Mouse (Mus musculus): Measurements from ENCODE around the gene Ahcy.
A peak's percentile ranks its signal among the peaks of the same experiment; 100 is the strongest.
"Not testable (repeated sequence)": the region's sequence is repeated elsewhere in the genome, so short reads cannot be mapped to it uniquely, and the experiment has no call there.

The Ahcy gene

DNA sequence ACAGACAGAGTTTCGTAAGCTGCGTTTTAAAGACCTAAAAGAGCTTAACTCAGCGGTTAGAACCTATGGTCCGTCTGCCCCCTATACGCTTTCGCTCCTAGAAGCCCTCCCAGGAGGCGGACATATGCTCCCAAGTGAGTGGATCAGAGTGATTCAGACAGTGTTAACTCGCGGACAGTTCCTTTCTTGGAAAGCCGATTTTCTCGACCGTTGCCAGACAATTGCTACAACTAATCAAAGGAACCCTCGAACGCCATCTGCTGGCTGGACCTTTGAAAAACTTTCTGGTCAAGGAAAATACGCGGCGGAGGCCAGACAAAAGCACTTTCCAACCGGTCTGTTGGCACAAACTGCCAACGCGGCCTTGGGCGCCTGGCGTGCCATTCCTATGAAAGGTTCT lies 54.6 kb downstream of the Ahcy start:
- peak; percentile 80 to 88 for DNase-seq (ENCODE audit: low spot score in 2 of 2)

DNA sequence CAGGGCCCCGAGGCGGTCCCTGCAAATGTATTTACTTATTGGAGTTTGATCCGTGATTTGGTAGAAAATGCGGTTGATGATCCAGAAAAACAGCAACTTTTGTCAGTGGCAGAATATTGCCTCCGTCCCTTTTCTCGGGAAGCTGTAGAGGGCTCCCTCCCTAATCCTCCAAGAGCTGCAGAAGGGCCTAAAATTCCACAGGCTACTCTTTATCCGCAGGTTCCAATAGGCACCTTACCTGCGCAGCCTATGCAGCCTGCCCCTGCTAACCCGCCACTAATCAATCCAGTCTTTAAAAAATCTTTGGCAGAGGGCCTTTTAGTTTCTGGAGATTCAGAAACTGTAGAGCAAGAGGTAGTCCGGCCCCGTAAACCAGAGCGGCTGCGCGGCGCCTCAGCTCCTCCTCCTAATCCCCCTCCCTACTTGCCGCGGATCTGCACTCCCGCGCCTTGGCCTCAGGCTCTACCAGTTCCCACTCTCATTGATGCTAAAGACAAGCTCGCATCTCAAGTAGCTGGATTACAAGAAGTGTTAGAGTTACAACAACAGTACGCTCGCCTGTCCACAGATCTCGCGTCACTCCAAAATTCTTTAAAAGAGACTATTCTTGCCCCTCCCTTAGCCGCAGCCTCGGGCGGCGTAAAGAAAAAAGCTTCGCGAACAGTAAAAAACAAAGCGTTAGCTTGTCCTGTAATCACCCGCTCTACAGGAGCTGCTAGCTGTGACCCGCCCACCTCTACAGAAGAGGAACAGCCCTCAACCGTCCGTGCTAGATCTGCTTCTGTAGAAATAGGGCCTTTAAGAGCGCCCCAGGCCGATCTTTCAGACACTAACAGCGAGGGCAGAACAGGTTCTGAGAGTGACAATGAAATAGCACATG lies 55.3 kb downstream of the Ahcy start:
- peak; percentile 14 to 26 for DNase-seq (ENCODE audit: low spot score in 2 of 2)

DNA sequence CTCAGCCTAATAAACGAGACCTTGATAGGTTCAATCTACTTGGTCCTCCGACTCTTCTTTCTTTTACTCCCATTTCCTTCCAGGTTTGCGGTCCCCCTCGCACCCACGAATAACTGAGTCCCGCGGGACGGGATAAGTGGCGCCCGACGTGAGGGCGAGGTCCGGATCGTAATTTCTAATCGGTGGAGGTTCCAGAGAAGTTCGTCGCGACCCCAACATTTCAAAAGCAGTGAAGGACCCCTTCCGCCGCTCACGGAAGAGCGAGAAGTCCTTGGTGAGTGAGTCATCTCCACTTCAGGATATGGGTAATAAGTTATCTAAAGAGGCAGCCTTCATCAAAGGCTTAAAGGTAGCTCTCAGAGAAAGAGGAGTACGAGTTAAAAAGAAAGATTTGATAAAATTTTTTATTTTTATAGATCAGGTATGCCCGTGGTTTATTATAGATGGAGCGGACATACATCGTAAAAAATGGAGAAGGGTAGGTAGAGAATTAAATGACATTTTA lies 56.0 kb downstream of the Ahcy start, which contains the start of gene Gm14226:
TSS of gene Gm14226 (plus strand) at position 16 of the 505 bp plus-strand sequence.
- DNase-seq (ENCODE audit: low spot score in 2 of 2), result not testable (repeated sequence)

DNA sequence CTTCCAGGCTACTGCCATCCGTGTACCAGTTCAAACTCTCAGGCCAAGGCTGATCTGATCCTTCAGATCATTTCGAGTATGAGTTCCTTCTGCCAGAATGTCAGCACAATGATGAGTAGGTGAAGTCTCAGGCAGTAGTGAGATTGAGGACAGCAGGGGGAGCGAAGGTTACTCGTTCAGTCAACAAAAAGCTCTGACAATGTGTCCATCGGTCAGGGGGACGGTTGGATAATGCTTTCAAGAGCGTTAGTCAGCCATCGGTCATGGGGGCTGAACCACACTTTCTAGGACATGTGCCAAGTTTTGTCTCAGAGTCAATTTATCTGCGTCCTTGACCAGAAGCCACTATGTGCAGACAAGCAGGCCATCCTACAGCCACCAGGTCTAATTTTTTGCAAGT lies 57.5 kb downstream of the Ahcy start:
- DNase-seq (ENCODE audit: low spot score in 2 of 2), result not testable (repeated sequence)

DNA sequence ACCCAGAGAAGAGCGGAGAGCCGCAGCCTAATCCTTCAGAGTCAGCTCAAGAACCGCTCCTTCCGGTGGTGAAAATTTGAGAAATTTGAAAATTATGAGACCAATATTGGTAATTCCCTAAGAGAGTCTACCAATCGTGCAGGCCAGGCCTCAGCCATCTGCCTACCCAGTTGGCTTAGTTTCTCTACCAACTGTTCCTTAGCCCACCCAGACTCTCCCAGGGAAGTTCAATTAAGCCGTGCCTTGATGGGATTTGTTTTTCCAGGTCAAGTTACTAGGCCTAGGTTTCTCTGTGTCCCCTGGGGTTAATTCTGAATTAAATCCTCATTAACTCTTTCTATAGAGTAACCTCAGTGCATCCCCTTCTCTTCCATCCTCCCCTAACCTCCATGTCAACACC lies 61.3 kb downstream of the Ahcy start:
- no peak for DNase-seq (ENCODE audit: low spot score in 2 of 2)

DNA sequence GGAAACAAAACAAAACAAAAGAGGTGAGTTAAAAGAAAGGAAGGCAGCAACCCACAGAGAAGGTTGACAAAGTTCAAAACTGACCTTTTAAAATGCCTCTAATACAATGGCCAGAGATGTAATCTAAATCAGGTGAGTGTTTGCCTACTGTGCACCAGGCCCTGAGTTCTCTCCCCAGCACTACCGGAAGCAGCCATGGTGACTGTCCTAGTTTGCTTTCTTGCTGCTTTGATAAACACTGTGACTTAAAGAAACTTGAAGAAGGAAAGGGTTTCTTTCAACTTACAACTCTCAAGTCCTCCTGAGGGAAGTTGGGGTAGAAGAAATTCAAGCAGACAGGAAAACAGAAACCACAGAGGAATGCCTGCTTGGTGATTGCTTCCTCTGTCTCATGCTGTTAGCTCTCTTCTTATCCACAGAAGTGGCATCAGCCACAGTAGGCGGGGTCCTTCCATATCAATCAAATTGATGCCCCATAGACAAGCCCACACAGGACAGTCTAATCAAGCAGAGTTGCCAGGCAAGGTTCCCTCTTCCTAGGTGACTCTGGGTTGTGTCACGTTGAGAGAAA lies 63.1 kb downstream of the Ahcy start:
- DNase-seq (ENCODE audit: low spot score in 2 of 2), result no peak

Measured in frontal cortex, postnatal 25 days (tissue).